Mouse (Mus musculus) ES-Bruce4 (cell line): Measurements from ENCODE around the gene H2-Ab1.

Experiments used
- CTCF ChIP-seq: IDR thresholded peaks from one replicate; pipeline ENCODE4 v1.8.1; 2011; ENCODE audit warnings: low read depth, low read length
- POLR2A ChIP-seq: IDR thresholded peaks from one replicate; pipeline ENCODE4 v1.8.1; 2011; ENCODE audit warnings: low read length; ENCODE audit not compliant: insufficient read depth

DNA sequence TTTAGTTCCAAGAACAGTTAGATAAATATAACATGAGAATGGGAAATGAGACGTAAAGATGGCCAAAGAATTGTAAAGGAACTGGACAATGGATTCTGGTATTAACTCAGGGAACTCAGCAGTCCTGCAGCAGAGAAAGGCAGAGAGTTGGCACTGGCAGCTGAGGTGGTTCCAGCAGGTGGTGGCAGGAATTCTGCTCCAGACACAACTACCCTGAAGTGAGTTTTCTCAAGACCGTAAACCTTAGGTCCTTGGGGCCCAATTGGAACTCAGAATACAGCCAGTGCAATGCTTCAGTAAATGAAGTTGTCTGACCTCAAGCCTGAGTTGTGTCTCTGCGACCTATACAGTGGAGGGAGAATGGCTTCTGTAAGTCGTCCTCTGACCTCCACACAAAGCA lies 36.8 kb downstream of the H2-Ab1 start:
- TF ChIP-seq CTCF (no peak), POLR2A (no peak)
